Mouse (Mus musculus) lung, embryonic 14.5 days (tissue): Measurements from ENCODE around the gene Med22. TPM values are rescaled to one million over a fixed set of nuclear protein-coding genes. Genes with fewer than 3 reads are reported as not detected.

Experiments used
- ATAC-seq: fragments of 200-750 bp; cut with Nextera tagmentation; 2 replicates; pipeline ENCODE4 v1.8.0; 2017; ENCODE audit warnings: mild to moderate bottlenecking, moderate TSS enrichment, moderate library complexity; ENCODE audit not compliant: insufficient read depth
- DNase-seq: peaks from one replicate; pipeline ENCODE4 v3.0.0-alpha.2; 2015
- H3K27ac ChIP-seq: fragments of 300-500 bp; sonication (generic); 2 replicates; pipeline ENCODE4 v1.5.1; 2014; ENCODE audit warnings: low read depth, mild to moderate bottlenecking, moderate library complexity
- H3K27me3 ChIP-seq: fragments of 300-500 bp; sonication (generic); 2 replicates; pipeline ENCODE4 v1.6.1; 2014; ENCODE audit warnings: low read length, control low read depth; ENCODE audit not compliant: insufficient read depth
- H3K36me3 ChIP-seq: fragments of 300-500 bp; sonication (generic); 2 replicates; pipeline ENCODE4 v1.6.1; 2014; ENCODE audit warnings: control low read depth; ENCODE audit not compliant: insufficient read depth
- H3K4me1 ChIP-seq: fragments of 300-500 bp; sonication (generic); 2 replicates; pipeline ENCODE4 v1.6.1; 2014; ENCODE audit warnings: antibody characterized with exemption, control low read depth; ENCODE audit not compliant: insufficient read depth
- H3K4me2 ChIP-seq: fragments of 300-500 bp; sonication (generic); 2 replicates; pipeline ENCODE4 v1.6.1; 2014; ENCODE audit warnings: mild to moderate bottlenecking
- H3K4me3 ChIP-seq: fragments of 300-500 bp; sonication (generic); 2 replicates; pipeline ENCODE4 v1.5.1; 2014; ENCODE audit warnings: low read depth, low read length
- H3K9ac ChIP-seq: fragments of 300-500 bp; sonication (generic); 2 replicates; pipeline ENCODE4 v1.6.1; 2014
- H3K9me3 ChIP-seq: fragments of 300-500 bp; sonication (generic); 2 replicates; pipeline ENCODE4 v1.6.1; 2016; ENCODE audit warnings: low read depth, low read length, control low read depth
- CTCF ChIP-seq: IDR thresholded peaks from 2 replicates; pipeline ENCODE4 v1.5.1; 2016; ENCODE audit warnings: antibody characterized with exemption, low read depth
- WGBS: fragments of 180-500 bp; shearing (Covaris S2); extraction: QIAGEN DNeasy Blood & Tissue Kit; methylation state at CpG from one replicate; pipeline ENCODE4 v1.1.7; 2014; 5-methylcytosine and 5-hydroxymethylcytosine counted together
- polyA plus RNA-seq: library from polyadenylated mRNA; unstranded; fragments of >200 nt; fragmentation: Nextera tagmentation; extraction: Ambion mirVana; gene quantifications from 2 replicates; pipeline ENCODE4 v1.2.1, GENCODE M21; 2014

Med22 gene
- polyA plus RNA-seq, 1 experiment from 2014 or later, result 34.6 TPM

GRCm38 (mm10) chr2:26932473-26933303, 22.2 kb upstream of the Med22 start:
- no peak for TF ChIP-seq CTCF
- Histone ChIP-seq H3K9me3 (no peaks in the 10 kb centered on the region), H3K9ac (peak overlapping the region; percentile 99), H3K4me2 (peak overlapping the region; percentile 72), H3K4me3 (peak overlapping the region; percentile 98), H3K4me1 (peaks cover 6% of the 10 kb centered on the region), H3K27me3 (no peaks in the 10 kb centered on the region), H3K36me3 (peaks cover 38% of the 10 kb centered on the region), H3K27ac (peak overlapping the region; percentile 88)
- WGBS, result under 1% methylated on average over 46 of the region's 49 CpGs
- peak; percentile 37 for DNase-seq
- no peak; the same call in 1 of the 2 replicates for ATAC-seq

- H3K36me3 ChIP-seq, result peaks cover 59% of the 10 kb centered on the region
- peak; percentile 73 for TF ChIP-seq CTCF
- ATAC-seq (no peak), DNase-seq (peak; percentile 74)
- H3K9me3 ChIP-seq, result no peaks in the 10 kb centered on the region
- H3K9ac ChIP-seq, result no peak overlapping the region
- H3K27me3 ChIP-seq, result no peaks in the 10 kb centered on the region
- WGBS, result 42% methylated on average over 1 of the region's 1 CpGs
- H3K4me2 ChIP-seq, result peak overlapping the region; percentile 7; the same call in 1 of the 2 replicates
- H3K4me1 ChIP-seq, result peaks cover 6% of the 10 kb centered on the region
- no peak overlapping the region for H3K4me3 ChIP-seq
- no peak overlapping the region for H3K27ac ChIP-seq
Observed at GRCm38 (mm10) chr2:26930390-26930789, 19.9 kb upstream of the Med22 start.

- H3K4me1 ChIP-seq, result peaks cover 6% of the 10 kb centered on the region
- H3K9ac ChIP-seq, result no peak overlapping the region
- H3K4me3 ChIP-seq, result no peak overlapping the region
- ATAC-seq (no peak), DNase-seq (no peak)
- no peaks in the 10 kb centered on the region for H3K9me3 ChIP-seq
- no peak for TF ChIP-seq CTCF
- H3K27me3 ChIP-seq, result no peaks in the 10 kb centered on the region
- peaks cover 84% of the 10 kb centered on the region for H3K36me3 ChIP-seq
- no peak overlapping the region for H3K27ac ChIP-seq
- H3K4me2 ChIP-seq, result no peak overlapping the region
- WGBS, result 85% methylated on average over 6 of the region's 6 CpGs
Observed at GRCm38 (mm10) chr2:26927745-26928476, 17.4 kb upstream of the Med22 start.

DNA sequence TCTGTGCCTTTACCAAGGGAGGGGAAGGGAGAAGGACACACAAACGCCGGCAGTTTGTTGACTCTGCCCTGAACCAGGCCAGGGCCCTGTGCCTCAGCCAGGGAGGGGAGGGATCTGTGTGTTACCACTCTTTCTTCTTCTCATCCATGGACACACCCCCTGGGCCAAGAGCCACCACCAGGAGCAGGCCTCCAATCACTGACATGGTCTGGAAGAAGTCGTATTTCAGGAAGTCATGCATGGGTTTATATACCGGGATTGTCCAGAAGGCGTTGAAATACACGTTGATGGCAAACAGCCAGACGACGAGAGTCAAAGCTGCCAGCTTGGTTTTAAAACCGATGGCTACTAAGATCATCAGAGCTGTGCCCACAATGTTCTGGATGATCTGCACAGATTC, 11.3 kb upstream of the Med22 start:
- Histone ChIP-seq H3K4me1 (peaks cover under 1% of the 10 kb centered on the region; the same call in 1 of the 2 replicates), H3K9ac (no peak overlapping the region), H3K4me2 (no peak overlapping the region), H3K27me3 (no peaks in the 10 kb centered on the region), H3K9me3 (no peaks in the 10 kb centered on the region), H3K4me3 (no peak overlapping the region), H3K36me3 (peaks cover 90% of the 10 kb centered on the region), H3K27ac (no peak overlapping the region)
- ATAC-seq, result peak; percentile 52; the same call in 1 of the 2 replicates
- no peak for DNase-seq
- no peak for TF ChIP-seq CTCF
- 52% methylated on average over 9 of the region's 9 CpGs for WGBS

DNA sequence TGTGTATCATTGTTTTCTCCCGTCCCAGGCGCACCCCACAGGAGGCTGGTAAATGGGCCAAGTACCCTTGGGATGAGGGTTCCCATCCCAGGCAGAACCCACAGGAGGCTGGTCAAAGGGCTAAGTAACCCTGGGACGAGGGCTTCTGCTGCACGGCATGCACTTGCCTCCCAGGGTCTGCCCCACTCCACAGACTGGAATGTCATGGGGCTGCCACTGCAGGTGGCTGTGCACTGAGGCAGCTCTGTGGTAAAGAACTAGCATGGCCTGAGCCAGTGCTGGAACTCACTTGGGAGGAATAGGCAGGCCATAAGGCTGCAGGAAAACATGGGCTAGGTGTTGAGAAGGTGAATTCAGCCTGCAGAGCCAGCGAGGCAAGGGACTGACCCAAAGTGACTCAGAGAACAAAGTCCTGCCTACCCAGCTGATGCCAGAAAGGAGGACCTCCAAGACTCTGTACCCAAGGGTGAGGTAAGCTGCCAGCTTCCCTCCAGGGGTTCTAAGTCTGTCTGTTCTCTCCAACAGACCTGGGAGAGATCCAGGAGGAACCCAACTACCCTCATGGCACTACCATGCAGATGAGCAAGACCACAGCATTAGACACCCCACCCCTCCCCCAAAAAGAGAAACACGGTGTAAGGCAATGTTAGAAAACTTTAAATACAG, 9.8 kb upstream of the Med22 start:
- H3K9me3 ChIP-seq, result no peaks in the 10 kb centered on the region
- ATAC-seq (no peak), DNase-seq (no peak)
- H3K4me1 ChIP-seq, result peaks cover 2% of the 10 kb centered on the region; the same call in 1 of the 2 replicates
- 82% methylated on average over 6 of the region's 6 CpGs for WGBS
- no peak overlapping the region for H3K4me3 ChIP-seq
- H3K27ac ChIP-seq, result no peak overlapping the region
- TF ChIP-seq CTCF, result no peak
- peaks cover 76% of the 10 kb centered on the region for H3K36me3 ChIP-seq
- no peak overlapping the region for H3K9ac ChIP-seq
- H3K27me3 ChIP-seq, result no peaks in the 10 kb centered on the region
- H3K4me2 ChIP-seq, result no peak overlapping the region

GRCm38 (mm10) chr2:26919684-26920083, 9.2 kb upstream of the Med22 start:
- H3K9ac ChIP-seq, result no peak overlapping the region
- H3K9me3 ChIP-seq, result no peaks in the 10 kb centered on the region
- H3K36me3 ChIP-seq, result peaks cover 70% of the 10 kb centered on the region
- DNase-seq (no peak), ATAC-seq (no peak)
- whole genome bisulfite sequencing, result 93% methylated on average over 3 of the region's 3 CpGs
- H3K4me1 ChIP-seq, result peaks cover 2% of the 10 kb centered on the region; the same call in 1 of the 2 replicates
- H3K27ac ChIP-seq, result no peak overlapping the region
- no peak overlapping the region for H3K4me2 ChIP-seq
- TF ChIP-seq CTCF, result no peak
- H3K4me3 ChIP-seq, result no peak overlapping the region
- H3K27me3 ChIP-seq, result no peaks in the 10 kb centered on the region
